Mouse (Mus musculus) hindbrain, embryonic 12.5 days (tissue): ENCODE results near the gene Znhit6. TPM values are rescaled to one million over a fixed set of nuclear protein-coding genes. Genes with fewer than 3 reads are reported as not detected.

Experiments used
- ATAC-seq: fragments of 200-750 bp; cut with Nextera tagmentation; 2 replicates; pipeline ENCODE4 v1.8.0; 2017; ENCODE audit warnings: moderate TSS enrichment; ENCODE audit not compliant: low FRiP score
- H3K27ac ChIP-seq: fragments of 300-500 bp; sonication (generic); 2 replicates; pipeline ENCODE4 v1.5.1; 2016; ENCODE audit warnings: mild to moderate bottlenecking
- H3K27me3 ChIP-seq: fragments of 300-500 bp; sonication (generic); 2 replicates; pipeline ENCODE4 v1.6.1; 2016; ENCODE audit warnings: mild to moderate bottlenecking
- H3K36me3 ChIP-seq: fragments of 300-500 bp; sonication (generic); 2 replicates; pipeline ENCODE4 v1.6.1; 2016; ENCODE audit warnings: mild to moderate bottlenecking
- H3K4me1 ChIP-seq: fragments of 300-500 bp; sonication (generic); 2 replicates; pipeline ENCODE4 v1.6.1; 2016
- H3K4me2 ChIP-seq: fragments of 300-500 bp; sonication (generic); replicated peaks from 2 replicates; pipeline ENCODE4 v1.6.1; 2016; ENCODE audit warnings: mild to moderate bottlenecking
- H3K4me3 ChIP-seq: fragments of 300-500 bp; sonication (generic); 2 replicates; pipeline ENCODE4 v1.5.1; 2016; ENCODE audit warnings: mild to moderate bottlenecking
- H3K9ac ChIP-seq: fragments of 300-500 bp; sonication (generic); 2 replicates; pipeline ENCODE4 v1.6.1; 2016; ENCODE audit warnings: mild to moderate bottlenecking, moderate library complexity
- H3K9me3 ChIP-seq: fragments of 300-500 bp; sonication (generic); replicated peaks from 2 replicates; pipeline ENCODE4 v1.6.1; 2016; ENCODE audit warnings: mild to moderate bottlenecking
- WGBS: fragments of 180-500 bp; shearing (Covaris S2); methylation state at CpG from one replicate; pipeline ENCODE4 v1.1.7; 2016; 5-methylcytosine and 5-hydroxymethylcytosine counted together
- polyA plus RNA-seq: library from polyadenylated mRNA; unstranded; fragments of >200 nt; fragmentation: Nextera tagmentation; extraction: Ambion mirVana; gene quantifications from 2 replicates; pipeline ENCODE4 v1.2.1, GENCODE M21; 2016

Gene Znhit6
- polyA plus RNA-seq = 40.7 and 43.4 TPM in 2 replicates

GRCm38 (mm10) chr3:145575743-145576481 lies at the start of gene Znhit6:
Gene Znhit6, plus strand, starts transcription at chr3:145576205.
- 5% methylated on average over 37 of the region's 37 CpGs for WGBS
- ATAC-seq = peak; percentile 90
- peak within 1 kb of the TSS; percentile 84 for H3K4me3 ChIP-seq

GRCm38 (mm10) chr3:145537870-145538269 lies 38.1 kb upstream of the Znhit6 start:
- 96% methylated on average over 1 of the region's 1 CpGs for WGBS
- no peak for ATAC-seq

More at GRCm38 (mm10) chr3:145575743-145576481, at the start of gene Znhit6:
- Histone ChIP-seq H3K4me2 (peak within 1 kb of the TSS; percentile 78), H3K27me3 (no peaks in the 10 kb centered on the region), H3K9me3 (no peaks in the 10 kb centered on the region), H3K4me1 (peaks cover 12% of the 10 kb centered on the region), H3K36me3 (peaks cover 24% of the 10 kb centered on the region), H3K9ac (peak within 1 kb of the TSS; percentile 84), H3K27ac (peak within 1 kb of the TSS; percentile 55; the same call in 1 of the 2 replicates)

GRCm38 (mm10) chr3:145548441-145549415 lies 27.3 kb upstream of the Znhit6 start:
- no peak for ATAC-seq
- WGBS = 82% methylated on average over 10 of the region's 10 CpGs
- H3K27ac ChIP-seq = no peak overlapping the region
- no peaks in the 10 kb centered on the region for H3K4me1 ChIP-seq
- no peaks in the 10 kb centered on the region for H3K9me3 ChIP-seq
- no peak overlapping the region for H3K9ac ChIP-seq
- H3K4me3 ChIP-seq = no peak overlapping the region
- H3K4me2 ChIP-seq = no peak overlapping the region
- no peaks in the 10 kb centered on the region for H3K36me3 ChIP-seq
- H3K27me3 ChIP-seq = no peaks in the 10 kb centered on the region

More at GRCm38 (mm10) chr3:145537870-145538269, 38.1 kb upstream of the Znhit6 start:
- peaks cover 2% of the 10 kb centered on the region; the same call in 1 of the 2 replicates for H3K9me3 ChIP-seq
- no peak overlapping the region for H3K9ac ChIP-seq
- H3K27me3 ChIP-seq = no peaks in the 10 kb centered on the region
- H3K4me1 ChIP-seq = no peaks in the 10 kb centered on the region
- H3K36me3 ChIP-seq = no peaks in the 10 kb centered on the region
- no peak overlapping the region for H3K4me2 ChIP-seq
- H3K27ac ChIP-seq = no peak overlapping the region
- H3K4me3 ChIP-seq = no peak overlapping the region

DNA sequence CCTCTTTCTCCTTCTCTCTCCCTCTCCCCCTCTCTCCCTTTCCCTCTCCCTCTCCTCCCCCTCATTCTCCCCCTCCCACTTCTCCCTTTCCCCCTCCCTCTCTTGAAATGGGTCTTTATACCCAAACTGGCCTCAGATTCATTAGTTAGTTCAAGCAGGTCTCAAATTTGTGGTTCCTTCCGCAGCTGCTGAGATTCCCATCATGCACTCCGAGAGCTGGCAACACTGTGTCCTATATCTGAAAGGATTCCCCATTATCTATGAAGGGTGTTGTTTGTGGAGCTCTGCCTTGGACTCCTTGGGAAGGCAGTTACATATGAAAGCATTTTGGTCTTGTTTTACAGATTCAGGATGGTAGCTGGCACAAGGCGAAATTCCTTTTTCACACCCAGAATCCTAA lies 25.8 kb upstream of the Znhit6 start:
- no peak for ATAC-seq

DNA sequence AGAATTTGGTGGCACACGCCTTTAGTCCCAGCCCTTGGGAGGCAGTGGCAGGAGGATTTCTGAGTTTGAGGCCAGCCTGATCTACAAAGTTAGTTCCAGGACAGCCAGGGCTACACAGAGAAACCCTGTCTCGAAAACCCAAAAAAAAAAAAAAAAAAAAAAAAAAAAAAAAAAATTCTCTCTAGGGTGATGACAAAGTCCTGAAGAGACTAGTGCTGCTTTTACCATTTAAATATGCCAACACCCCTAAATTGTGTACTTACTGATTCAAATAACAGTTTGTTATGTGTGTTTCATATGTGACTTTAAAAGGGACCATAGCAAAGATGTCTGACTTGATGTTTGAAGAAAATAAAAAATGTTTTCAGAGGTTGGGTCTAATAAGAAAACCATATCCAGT lies 21.6 kb upstream of the Znhit6 start:
- Histone ChIP-seq H3K36me3 (no peaks in the 10 kb centered on the region), H3K4me3 (no peak overlapping the region), H3K27me3 (no peaks in the 10 kb centered on the region), H3K4me1 (no peaks in the 10 kb centered on the region), H3K9me3 (no peaks in the 10 kb centered on the region), H3K4me2 (no peak overlapping the region), H3K9ac (no peak overlapping the region), H3K27ac (no peak overlapping the region)
- ATAC-seq = no peak
- 91% methylated on average over 2 of the region's 2 CpGs for WGBS

More for the DNA sequence above, 25.8 kb upstream of the Znhit6 start:
- H3K36me3 ChIP-seq = no peaks in the 10 kb centered on the region
- no peaks in the 10 kb centered on the region for H3K9me3 ChIP-seq
- no peaks in the 10 kb centered on the region for H3K4me1 ChIP-seq
- no peak overlapping the region for H3K9ac ChIP-seq
- H3K4me2 ChIP-seq = no peak overlapping the region
- WGBS = 84% methylated on average over 3 of the region's 3 CpGs
- no peaks in the 10 kb centered on the region for H3K27me3 ChIP-seq
- H3K27ac ChIP-seq = no peak overlapping the region
- H3K4me3 ChIP-seq = no peak overlapping the region

DNA sequence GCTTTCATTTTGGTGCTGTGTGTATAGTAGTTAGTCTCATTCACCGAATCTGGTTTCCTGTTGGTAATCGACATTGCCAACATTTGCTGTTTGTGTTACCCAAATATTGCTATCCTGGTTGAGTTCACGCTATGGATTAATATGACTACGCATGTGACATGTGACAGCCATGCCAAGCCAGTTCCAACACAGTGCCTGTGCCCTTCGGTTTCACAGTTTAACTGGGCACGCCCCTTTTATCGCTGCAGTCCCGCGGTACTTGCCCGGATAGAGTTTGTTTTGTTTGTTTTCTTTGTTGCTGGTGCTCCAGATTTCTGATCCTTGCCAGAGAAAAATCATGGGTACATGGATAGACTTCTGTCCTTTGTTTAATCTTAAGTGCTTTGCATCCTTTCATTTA lies 19.8 kb upstream of the Znhit6 start:
- no peak overlapping the region for H3K4me2 ChIP-seq
- H3K27me3 ChIP-seq = no peaks in the 10 kb centered on the region
- 93% methylated on average over 10 of the region's 10 CpGs for WGBS
- no peak overlapping the region for H3K27ac ChIP-seq
- no peak for ATAC-seq
- no peaks in the 10 kb centered on the region for H3K36me3 ChIP-seq
- H3K9ac ChIP-seq = no peak overlapping the region
- no peak overlapping the region for H3K4me3 ChIP-seq
- no peaks in the 10 kb centered on the region for H3K4me1 ChIP-seq
- H3K9me3 ChIP-seq = no peaks in the 10 kb centered on the region

DNA sequence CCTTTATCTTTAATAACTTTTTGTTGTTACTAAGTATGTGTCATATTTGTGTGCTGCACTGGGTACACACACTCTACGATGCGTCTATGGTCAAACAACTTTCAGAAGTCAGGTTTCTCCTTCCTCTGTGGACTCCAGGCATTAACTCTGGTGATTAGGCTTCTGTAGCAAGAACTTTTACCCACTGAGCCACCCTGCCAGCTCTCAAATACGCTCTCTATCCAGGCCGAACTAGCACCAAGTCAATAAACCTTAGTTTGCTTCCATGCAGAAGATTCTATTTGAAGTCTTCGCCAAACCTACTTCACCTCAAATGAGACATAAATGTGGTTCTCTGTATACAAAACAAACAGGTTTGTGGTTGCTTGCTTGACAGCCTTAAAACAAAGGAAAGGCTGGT lies 16.3 kb upstream of the Znhit6 start:
- ATAC-seq = no peak
- H3K9ac ChIP-seq = no peak overlapping the region
- peaks cover 6% of the 10 kb centered on the region; the same call in 1 of the 2 replicates for H3K9me3 ChIP-seq
- WGBS = 95% methylated on average over 5 of the region's 5 CpGs
- no peak overlapping the region for H3K27ac ChIP-seq
- no peaks in the 10 kb centered on the region for H3K36me3 ChIP-seq
- H3K4me3 ChIP-seq = no peak overlapping the region
- H3K4me1 ChIP-seq = no peaks in the 10 kb centered on the region
- no peak overlapping the region for H3K4me2 ChIP-seq
- no peaks in the 10 kb centered on the region for H3K27me3 ChIP-seq

DNA sequence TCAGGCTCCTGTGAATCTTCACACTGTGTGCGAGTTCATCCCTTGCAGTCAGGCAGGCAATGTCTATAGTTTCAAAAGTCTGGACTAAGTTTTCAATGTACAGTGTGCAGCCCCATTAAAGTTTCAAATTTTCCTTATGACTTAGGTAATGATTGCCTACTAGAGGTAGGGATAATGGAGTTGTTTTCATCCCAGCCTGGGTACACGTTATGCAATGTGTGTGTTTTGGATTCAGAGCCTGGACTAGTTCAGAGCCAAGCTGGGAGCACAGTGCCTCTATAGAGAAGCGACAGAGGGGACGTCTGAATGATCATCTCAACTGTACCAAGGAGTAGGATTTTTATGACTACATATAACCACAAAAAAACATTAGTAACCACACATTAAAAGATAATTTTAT lies 15.9 kb upstream of the Znhit6 start:
- no peak overlapping the region for H3K9ac ChIP-seq
- no peaks in the 10 kb centered on the region for H3K4me1 ChIP-seq
- no peaks in the 10 kb centered on the region for H3K36me3 ChIP-seq
- no peak overlapping the region for H3K27ac ChIP-seq
- H3K4me3 ChIP-seq = no peak overlapping the region
- ATAC-seq = no peak
- WGBS = 83% methylated on average over 4 of the region's 4 CpGs
- H3K27me3 ChIP-seq = no peaks in the 10 kb centered on the region
- H3K4me2 ChIP-seq = no peak overlapping the region
- peaks cover 6% of the 10 kb centered on the region; the same call in 1 of the 2 replicates for H3K9me3 ChIP-seq

- Histone ChIP-seq H3K36me3 (peaks cover 16% of the 10 kb centered on the region), H3K27ac (no peak overlapping the region), H3K9me3 (no peaks in the 10 kb centered on the region), H3K4me3 (no peak overlapping the region), H3K4me1 (peaks cover 12% of the 10 kb centered on the region), H3K9ac (no peak overlapping the region), H3K27me3 (no peaks in the 10 kb centered on the region), H3K4me2 (no peak overlapping the region)
- ATAC-seq = no peak
- 86% methylated on average over 3 of the region's 3 CpGs for WGBS
These were observed 1.5 kb upstream of the Znhit6 start for GRCm38 (mm10) chr3:145574468-145574867.

- 0 out of 2 replicates have a peak overlapping the region, but pooled peaks have one; percentile 84 for H3K4me3 ChIP-seq
- H3K4me2 ChIP-seq = peak overlapping the region; percentile 78
These were observed 665 bp upstream of the Znhit6 start for GRCm38 (mm10) chr3:145575340-145575739.

GRCm38 (mm10) chr3:145576482-145576822 lies 447 bp downstream of the Znhit6 start:
- Histone ChIP-seq H3K9me3 (no peaks in the 10 kb centered on the region), H3K4me2 (peak overlapping the region; percentile 78), H3K27ac (peak overlapping the region; percentile 55; the same call in 1 of the 2 replicates), H3K4me3 (peak overlapping the region; percentile 84), H3K36me3 (peaks cover 28% of the 10 kb centered on the region), H3K27me3 (no peaks in the 10 kb centered on the region), H3K9ac (peak overlapping the region; percentile 84), H3K4me1 (peaks cover 12% of the 10 kb centered on the region)
- WGBS = 1% methylated on average over 11 of the region's 11 CpGs
- ATAC-seq = no peak; the same call in 1 of the 2 replicates

More at GRCm38 (mm10) chr3:145575340-145575739, 665 bp upstream of the Znhit6 start:
- H3K27me3 ChIP-seq = no peaks in the 10 kb centered on the region
- WGBS = 85% methylated on average over 7 of the region's 7 CpGs
- peaks cover 12% of the 10 kb centered on the region for H3K4me1 ChIP-seq
- H3K9me3 ChIP-seq = no peaks in the 10 kb centered on the region
- no peak overlapping the region for H3K27ac ChIP-seq
- ATAC-seq = no peak; the same call in 1 of the 2 replicates
- H3K9ac ChIP-seq = no peak overlapping the region
- peaks cover 19% of the 10 kb centered on the region for H3K36me3 ChIP-seq

DNA sequence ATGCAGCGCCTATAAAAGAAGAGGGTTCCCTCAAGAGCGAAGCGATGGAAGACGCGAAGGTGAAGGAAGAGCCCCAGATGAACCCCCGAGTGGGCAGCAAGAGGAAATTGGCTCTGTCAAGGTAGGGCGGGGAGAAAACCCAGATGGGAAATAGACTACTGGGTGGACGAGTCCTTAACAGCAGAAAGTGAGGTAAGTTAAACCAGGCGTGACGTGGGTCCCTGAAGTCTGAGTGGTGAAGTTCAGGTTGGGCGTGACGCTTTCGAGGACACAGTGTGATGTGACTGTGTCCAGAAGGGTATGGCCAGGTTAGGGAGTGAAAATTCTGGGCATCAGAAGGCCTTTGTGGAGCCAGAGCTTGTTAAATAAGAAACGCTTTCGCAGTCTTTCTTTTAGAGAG lies 871 bp downstream of the Znhit6 start:
- WGBS = 35% methylated on average over 15 of the region's 15 CpGs
- Histone ChIP-seq H3K36me3 (peaks cover 28% of the 10 kb centered on the region), H3K9ac (peak overlapping the region; percentile 84), H3K9me3 (no peaks in the 10 kb centered on the region), H3K27ac (no peak overlapping the region), H3K4me3 (peak overlapping the region; percentile 84), H3K4me2 (peak overlapping the region; percentile 78), H3K27me3 (no peaks in the 10 kb centered on the region), H3K4me1 (peaks cover 12% of the 10 kb centered on the region)
- no peak for ATAC-seq
